Mouse (Mus musculus): Measurements from ENCODE around the gene Nup88. TPM values are rescaled to one million over a fixed set of nuclear protein-coding genes. Genes with fewer than 3 reads are reported as not detected.
"Not testable (repeated sequence)": the region's sequence is repeated elsewhere in the genome, so short reads cannot be mapped to it uniquely, and the experiment has no call there.

Nup88 gene
- polyA plus RNA-seq, 1 experiment from 2014 or later = 140 TPM

GRCm38 (mm10) chr11:70906681-70907080 lies 63.1 kb downstream of the Nup88 start:
- Histone ChIP-seq H3K4me3 (replicated peaks; ENCODE audit: low read depth, low read length) (no peak overlapping the region), H3K9me3 (ENCODE audit: control insufficient read depth, low read length) (no peaks in the 10 kb centered on the region), H3K27me3 (ENCODE audit: control insufficient read depth, insufficient read depth, low read length) (no peaks in the 10 kb centered on the region), H3K4me1 (ENCODE audit: control insufficient read depth, insufficient read depth, low read length) (no peaks in the 10 kb centered on the region), H3K4me2 (ENCODE audit: low read length) (no peak overlapping the region), H3K36me3 (ENCODE audit: control insufficient read depth, insufficient read depth, low read length) (peaks cover 39% of the 10 kb centered on the region), H3K9ac (replicated peaks; ENCODE audit: low read length) (no peak overlapping the region), H3K27ac (replicated peaks; ENCODE audit: low read depth, low read length) (no peak overlapping the region)
- ATAC-seq (ENCODE audit: low FRiP score, low TSS enrichment) = no peak
- no peak for DNase-seq
- WGBS = 95% methylated on average over 3 of the region's 3 CpGs

GRCm38 (mm10) chr11:70898182-70898581 lies 71.6 kb downstream of the Nup88 start:
- not testable (repeated sequence) for H3K4me2 ChIP-seq (ENCODE audit: low read length); ATAC-seq (ENCODE audit: low FRiP score, low TSS enrichment); H3K27ac ChIP-seq (replicated peaks; ENCODE audit: low read depth, low read length); H3K9me3 ChIP-seq (ENCODE audit: control insufficient read depth, low read length); DNase-seq; H3K4me1 ChIP-seq (ENCODE audit: control insufficient read depth, insufficient read depth, low read length); H3K4me3 ChIP-seq (replicated peaks; ENCODE audit: low read depth, low read length); H3K9ac ChIP-seq (replicated peaks; ENCODE audit: low read length); H3K27me3 ChIP-seq (ENCODE audit: control insufficient read depth, insufficient read depth, low read length)
- WGBS = 94% methylated on average over 5 of the region's 5 CpGs
- peaks cover 34% of the 10 kb centered on the region for H3K36me3 ChIP-seq (ENCODE audit: control insufficient read depth, insufficient read depth, low read length)

GRCm38 (mm10) chr11:70897680-70898079 lies 72.1 kb downstream of the Nup88 start:
- H3K9ac ChIP-seq (replicated peaks; ENCODE audit: low read length) = no peak overlapping the region
- H3K9me3 ChIP-seq (ENCODE audit: control insufficient read depth, low read length) = no peaks in the 10 kb centered on the region
- no peak for ATAC-seq (ENCODE audit: low FRiP score, low TSS enrichment)
- DNase-seq = no peak
- H3K27me3 ChIP-seq (ENCODE audit: control insufficient read depth, insufficient read depth, low read length) = no peaks in the 10 kb centered on the region
- H3K4me1 ChIP-seq (ENCODE audit: control insufficient read depth, insufficient read depth, low read length) = no peaks in the 10 kb centered on the region
- H3K4me3 ChIP-seq (replicated peaks; ENCODE audit: low read depth, low read length) = no peak overlapping the region
- peaks cover 34% of the 10 kb centered on the region for H3K36me3 ChIP-seq (ENCODE audit: control insufficient read depth, insufficient read depth, low read length)
- no peak overlapping the region for H3K4me2 ChIP-seq (ENCODE audit: low read length)
- no peak overlapping the region for H3K27ac ChIP-seq (replicated peaks; ENCODE audit: low read depth, low read length)
- 95% methylated on average over 3 of the region's 3 CpGs for WGBS

Other genes with a start within 250 kb of the Nup88 start
- gene Zfp3, start 205.8 kb downstream of the Nup88 start, polyA plus RNA-seq (2014; fragmentation: Nextera tagmentation; extraction: Ambion mirVana) = 14.8 and 16.8 TPM in 2 replicates
- 0.39 TPM in 1 of 2 replicates, not detected in the other for gene Scimp, start 157.4 kb downstream of the Nup88 start, polyA plus RNA-seq (2014; fragmentation: Nextera tagmentation; extraction: Ambion mirVana)
- 69.9 and 77.0 TPM in 2 replicates for gene Rabep1, start 125.2 kb downstream of the Nup88 start, polyA plus RNA-seq (2014; fragmentation: Nextera tagmentation; extraction: Ambion mirVana)
- 62.9 and 75.8 TPM in 2 replicates for gene Rpain, start 240 bp upstream of the Nup88 start, polyA plus RNA-seq (2014; fragmentation: Nextera tagmentation; extraction: Ambion mirVana)
- gene C1qbp, start 13.1 kb upstream of the Nup88 start, polyA plus RNA-seq (2014; fragmentation: Nextera tagmentation; extraction: Ambion mirVana) = 170 and 178 TPM in 2 replicates
- 12.4 and 17.1 TPM in 2 replicates for gene Dhx33, start 34.5 kb upstream of the Nup88 start, polyA plus RNA-seq (2014; fragmentation: Nextera tagmentation; extraction: Ambion mirVana)
- 20.9 and 29.7 TPM in 2 replicates for gene Mis12, start 49.6 kb upstream of the Nup88 start, polyA plus RNA-seq (2014; fragmentation: Nextera tagmentation; extraction: Ambion mirVana)
- gene Derl2, start 49.9 kb upstream of the Nup88 start, polyA plus RNA-seq (2014; fragmentation: Nextera tagmentation; extraction: Ambion mirVana) = 23.3 and 35.7 TPM in 2 replicates
- gene 6330403K07Rik, start 63.5 kb upstream of the Nup88 start, polyA plus RNA-seq (2014; fragmentation: Nextera tagmentation; extraction: Ambion mirVana) = 317 and 572 TPM in 2 replicates
- gene Nlrp1a, start 174.7 kb upstream of the Nup88 start, polyA plus RNA-seq (2014; fragmentation: Nextera tagmentation; extraction: Ambion mirVana) = not detected in 2 replicates

All from midbrain, embryonic 14.5 days (tissue).